Mouse (Mus musculus) cerebellum, adult 2 months (tissue): ENCODE measurements around the gene Sbds. TPM values are rescaled to one million over a fixed set of nuclear protein-coding genes. Genes with fewer than 3 reads are reported as not detected.

Source experiments
- DNase-seq, 2 experiments: peaks; one replicate each; pipeline ENCODE4 v3.0.0; 2021
- H3K27ac ChIP-seq: fragments of 200-500 bp; 2 replicates; pipeline ENCODE4 v1.5.1; 2012; ENCODE audit warnings: low read length, control low read depth, inconsistent platforms; ENCODE audit not compliant: insufficient read depth
- H3K27me3 ChIP-seq: fragments of 200-500 bp; 2 replicates; pipeline ENCODE4 v1.6.1; 2012; ENCODE audit warnings: inconsistent platforms, mild to moderate bottlenecking, low read length, moderate library complexity; ENCODE audit not compliant: control insufficient read depth, insufficient read depth
- H3K4me1 ChIP-seq: fragments of 200-500 bp; 2 replicates; pipeline ENCODE4 v1.6.1; 2011; ENCODE audit warnings: low read length; ENCODE audit not compliant: control insufficient read depth, insufficient read depth
- H3K4me3 ChIP-seq: fragments of 200-500 bp; replicated peaks from 2 replicates; pipeline ENCODE3; 2011; ENCODE audit warnings: mild to moderate bottlenecking, low read depth, low read length, control low read depth; ENCODE audit not compliant: insufficient read depth
- CTCF ChIP-seq: fragments of 200-500 bp; IDR thresholded peaks from 2 replicates; pipeline ENCODE4 v1.5.1; 2011; ENCODE audit warnings: low read depth, mild to moderate bottlenecking, control low read depth, low read length, moderate library complexity, borderline replicate concordance; ENCODE audit not compliant: insufficient read depth
- POLR2A ChIP-seq: fragments of 200-500 bp; IDR thresholded peaks from 2 replicates; pipeline ENCODE4 v1.6.1; 2011; ENCODE audit warnings: low read length, control low read depth, borderline replicate concordance; ENCODE audit not compliant: insufficient read depth
- WGBS: fragments of 180-500 bp; shearing (Covaris S2); methylation state at CpG from one replicate; pipeline ENCODE4 v1.1.7; 2018; 5-methylcytosine and 5-hydroxymethylcytosine counted together
- polyA plus RNA-seq: library from polyadenylated mRNA; depleted of rRNA; stranded (reverse); fragments of >200 nt; gene quantifications from 2 replicates; pipeline ENCODE4 v1.2.3, GENCODE M21; 2012

Gene Sbds
- polyA plus RNA-seq, 1 experiment, result 92.5 TPM

DNA sequence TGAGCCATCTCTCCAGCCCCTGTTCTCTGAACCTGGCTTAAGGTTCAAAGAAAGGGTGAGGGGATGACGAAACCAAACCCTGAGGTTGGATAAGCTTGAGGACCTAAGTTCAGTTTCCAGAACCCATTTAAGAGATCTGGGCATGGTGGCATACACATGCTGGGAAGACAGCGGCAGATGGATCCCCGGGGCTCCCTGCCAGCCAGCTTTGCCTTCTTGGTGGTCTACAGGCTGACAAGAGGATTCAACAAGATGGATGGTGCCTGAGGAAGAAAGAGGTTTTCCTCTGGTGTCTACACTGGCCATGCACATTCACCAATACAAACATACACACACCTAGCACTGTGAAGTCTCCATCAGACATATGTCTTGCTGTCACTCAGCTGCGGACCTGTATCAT lies 37.6 kb upstream of the Sbds start:
- no peaks in the 10 kb centered on the region for H3K27me3 ChIP-seq
- WGBS, result 56% methylated on average over 4 of the region's 4 CpGs

DNA sequence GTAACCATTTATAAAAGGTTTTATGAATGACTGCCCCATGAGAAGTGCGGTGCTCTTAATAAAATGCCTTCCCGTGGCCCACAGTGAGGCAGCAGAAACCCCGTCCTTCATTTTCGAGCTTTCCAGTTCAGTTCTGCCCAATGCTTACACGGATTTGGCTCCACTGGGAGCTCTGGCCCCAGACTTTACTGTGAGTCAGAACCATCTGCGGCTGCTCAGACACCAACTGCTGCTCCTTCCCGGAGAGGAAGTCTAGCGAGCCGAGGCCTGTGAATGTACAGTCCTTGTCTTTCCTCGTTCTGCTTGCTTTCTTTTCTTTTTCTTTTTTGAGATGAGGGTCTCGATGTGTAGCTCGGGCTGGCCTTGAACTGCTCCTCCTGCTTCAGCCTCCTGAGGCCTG lies 35.4 kb upstream of the Sbds start:
- H3K27me3 ChIP-seq, result no peaks in the 10 kb centered on the region
- H3K4me3 ChIP-seq, result no peak overlapping the region
- DNase-seq, result peak; percentile 69 to 82
- TF ChIP-seq CTCF (no peak), POLR2A (no peak)
- 15% methylated on average over 12 of the region's 12 CpGs for WGBS
- H3K27ac ChIP-seq, result no peak overlapping the region
- peaks cover 6% of the 10 kb centered on the region; the same call in 1 of the 2 replicates for H3K4me1 ChIP-seq

More for the DNA sequence above, 37.6 kb upstream of the Sbds start:
- Histone ChIP-seq H3K4me3 (no peak overlapping the region), H3K27ac (no peak overlapping the region), H3K4me1 (peaks cover 6% of the 10 kb centered on the region; the same call in 1 of the 2 replicates)
- no peak for DNase-seq
- TF ChIP-seq CTCF, result no peak
- TF ChIP-seq POLR2A, result no peak

DNA sequence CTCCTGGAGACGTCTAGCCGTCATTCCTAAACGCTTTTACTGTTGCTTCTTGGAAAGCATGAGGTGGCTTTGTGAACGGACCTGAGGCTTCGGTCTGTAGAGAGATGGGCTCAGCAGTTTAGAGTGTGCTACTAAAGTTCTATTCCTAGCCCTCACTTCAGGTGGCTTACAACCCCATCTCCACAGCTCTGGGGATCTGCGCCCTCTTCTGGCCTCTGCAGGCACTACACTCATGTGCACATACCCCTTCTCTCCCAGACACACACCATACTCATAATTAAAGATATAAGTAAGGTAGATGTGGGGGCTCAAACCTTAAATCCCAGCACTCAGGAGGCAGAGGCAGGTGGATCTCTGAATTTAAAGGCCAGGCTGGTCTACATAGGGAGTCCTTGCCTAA lies 34.9 kb upstream of the Sbds start:
- TF ChIP-seq CTCF, result peak; percentile 29
- no peak for TF ChIP-seq POLR2A
- 99% methylated on average over 6 of the region's 6 CpGs for WGBS
- H3K4me3 ChIP-seq, result no peak overlapping the region
- no peaks in the 10 kb centered on the region for H3K27me3 ChIP-seq
- peaks cover 6% of the 10 kb centered on the region; the same call in 1 of the 2 replicates for H3K4me1 ChIP-seq
- no peak overlapping the region for H3K27ac ChIP-seq
- DNase-seq, result no peak

DNA sequence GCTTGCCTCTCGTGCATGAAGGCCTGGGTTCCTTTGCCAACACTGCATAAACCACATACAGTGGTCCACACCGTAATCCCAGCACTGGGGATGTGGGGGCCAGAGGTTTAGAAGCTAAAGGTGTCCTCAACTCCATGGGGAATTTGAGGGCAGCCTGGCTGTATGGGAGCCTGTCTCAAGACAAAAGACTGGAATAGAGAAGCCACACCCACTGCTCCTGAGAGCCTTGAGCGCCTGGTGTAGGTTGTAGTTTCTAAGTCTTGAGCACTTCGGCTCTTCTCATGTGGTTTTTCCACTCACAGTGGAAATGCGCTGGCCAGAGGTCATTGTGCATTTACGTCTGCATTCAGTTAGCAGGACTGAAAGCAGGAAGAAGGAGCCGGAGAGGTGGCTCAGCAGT lies 32.8 kb upstream of the Sbds start:
- no peak for TF ChIP-seq POLR2A
- 95% methylated on average over 7 of the region's 7 CpGs for WGBS

DNA sequence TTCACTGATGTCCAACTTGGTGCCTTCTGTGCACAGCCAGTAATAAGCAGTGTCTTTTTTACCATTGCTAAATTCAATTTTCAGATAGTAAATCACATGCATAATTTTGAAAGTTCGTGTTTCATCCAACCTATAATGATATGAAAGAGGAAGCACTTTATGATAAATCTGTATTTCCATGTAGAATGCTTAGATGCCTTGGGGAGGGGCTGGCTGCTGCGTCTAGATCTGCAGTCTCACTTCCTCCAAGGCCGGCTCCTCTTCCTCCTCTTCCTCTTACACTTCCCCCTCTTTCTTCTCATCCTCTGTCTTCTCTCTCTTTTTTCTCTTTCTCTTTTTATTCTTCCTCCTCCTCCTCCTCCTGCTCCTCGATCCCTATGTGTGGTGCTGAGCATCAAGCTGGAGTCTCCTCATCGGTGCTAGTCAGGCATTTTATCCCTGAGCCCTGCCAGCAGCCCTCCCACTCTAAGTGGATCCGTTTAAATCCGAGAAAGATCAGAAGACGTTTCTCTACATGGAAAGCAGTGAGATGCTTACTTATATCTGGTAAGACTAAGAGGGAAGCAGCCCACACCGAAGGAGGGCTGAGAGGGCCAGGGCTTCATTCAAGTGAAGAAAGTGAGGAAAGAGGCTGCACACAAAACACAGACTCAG lies 27.9 kb upstream of the Sbds start:
- DNase-seq, result no peak
- 97% methylated on average over 9 of the region's 9 CpGs for WGBS
- Histone ChIP-seq H3K27ac (no peak overlapping the region), H3K4me3 (no peak overlapping the region), H3K27me3 (no peaks in the 10 kb centered on the region), H3K4me1 (no peaks in the 10 kb centered on the region)
- TF ChIP-seq CTCF (no peak), POLR2A (no peak)

More for the DNA sequence above, 32.8 kb upstream of the Sbds start:
- DNase-seq, result no peak
- no peaks in the 10 kb centered on the region for H3K27me3 ChIP-seq
- H3K4me3 ChIP-seq, result no peak overlapping the region
- no peak overlapping the region for H3K27ac ChIP-seq
- H3K4me1 ChIP-seq, result peaks cover 6% of the 10 kb centered on the region; the same call in 1 of the 2 replicates

DNA sequence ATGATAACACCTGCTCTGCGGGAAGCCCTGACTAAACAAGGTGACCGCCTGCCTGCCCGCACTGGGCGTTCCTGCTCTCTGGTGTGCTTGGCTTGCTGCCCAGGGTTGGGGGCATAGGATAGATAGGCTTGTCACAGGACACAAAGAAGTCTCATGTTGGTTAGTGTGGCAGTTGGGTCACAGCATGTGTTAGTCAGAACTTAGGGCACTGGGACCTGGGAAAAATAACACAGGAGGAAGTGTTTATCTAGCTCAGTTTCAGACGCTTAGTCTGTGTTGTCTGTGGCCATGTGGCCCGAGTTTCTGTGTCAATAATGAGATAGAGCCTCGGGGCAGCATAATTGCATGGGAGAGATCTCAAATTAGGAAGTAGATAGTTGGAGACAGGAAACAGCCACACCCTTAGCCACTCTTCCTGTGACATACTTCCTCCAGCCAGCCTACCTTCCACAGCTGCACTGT lies 22.7 kb upstream of the Sbds start:
- no peak overlapping the region for H3K4me3 ChIP-seq
- no peak overlapping the region for H3K27ac ChIP-seq
- no peaks in the 10 kb centered on the region for H3K4me1 ChIP-seq
- DNase-seq, result no peak
- H3K27me3 ChIP-seq, result no peaks in the 10 kb centered on the region
- WGBS, result 52% methylated on average over 7 of the region's 7 CpGs
- TF ChIP-seq POLR2A, result no peak
- TF ChIP-seq CTCF, result no peak

DNA sequence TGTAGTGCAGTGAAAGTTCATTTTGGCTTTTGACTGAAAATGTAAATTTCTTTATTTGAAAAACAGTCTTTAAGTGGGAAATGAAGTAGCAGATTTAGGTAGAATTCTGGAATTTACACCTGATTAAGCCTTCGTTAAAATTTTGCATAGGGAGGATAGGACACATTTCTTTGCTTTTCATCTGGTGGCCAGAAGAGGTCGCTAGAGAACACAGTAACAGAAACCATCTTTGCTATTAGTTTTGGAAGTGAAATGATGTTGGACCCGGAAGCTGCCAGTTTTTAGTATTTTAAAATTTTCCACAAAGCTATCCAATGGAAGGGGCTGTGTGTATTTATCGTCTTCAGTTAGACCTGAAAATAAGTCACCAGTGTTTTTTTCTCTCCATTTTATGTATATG lies 20.2 kb upstream of the Sbds start:
- no peak overlapping the region for H3K4me3 ChIP-seq
- TF ChIP-seq CTCF, result peak; percentile 43; the same call in 1 of the 2 replicates
- TF ChIP-seq POLR2A, result no peak
- H3K27me3 ChIP-seq, result no peaks in the 10 kb centered on the region
- peak; percentile 50 to 56 for DNase-seq
- WGBS, result 24% methylated on average over 4 of the region's 4 CpGs
- no peak overlapping the region for H3K27ac ChIP-seq
- no peaks in the 10 kb centered on the region for H3K4me1 ChIP-seq

DNA sequence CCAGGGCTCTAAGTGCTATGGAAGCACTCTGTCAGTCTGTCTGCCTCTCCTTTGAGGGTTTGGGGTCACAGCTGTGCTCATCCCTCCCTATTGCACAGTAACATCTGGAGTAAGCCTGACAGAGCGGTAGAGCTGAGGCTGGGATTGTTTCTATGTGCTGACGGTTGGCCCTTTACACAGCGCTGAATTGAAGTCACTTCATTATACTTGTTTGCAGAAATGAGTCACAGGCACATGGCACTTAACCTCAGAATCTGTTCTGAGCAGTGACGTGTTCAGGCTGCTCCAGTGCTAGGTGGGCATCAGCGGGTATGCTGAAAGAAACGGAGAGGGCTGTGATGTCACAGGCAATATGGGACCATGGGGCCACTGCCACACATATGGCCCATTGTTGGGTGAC lies 17.7 kb upstream of the Sbds start:
- Histone ChIP-seq H3K4me1 (no peaks in the 10 kb centered on the region; the same call in 1 of the 2 replicates), H3K27me3 (no peaks in the 10 kb centered on the region), H3K27ac (no peak overlapping the region), H3K4me3 (no peak overlapping the region)
- 93% methylated on average over 6 of the region's 6 CpGs for WGBS
- DNase-seq, result no peak
- TF ChIP-seq CTCF, result no peak
- TF ChIP-seq POLR2A, result no peak
